10 mouse cellular contexts compared by ENCODE assay signal in genomic region chr2:9632719-9633446, GRCm38 (mm10).
DNase-seq lines count a peak whose midpoint lies in the region; ATAC-seq and TF ChIP-seq lines count a peak whose summit lies in the region.
"Had no signal": no experiment of that assay in that cellular context is flagged by ENCODE, and none has a peak within 500 bp of the region (broad histone marks: within the 10 kb centered on the region; RNA-seq: fewer than 3 reads in every experiment).

No protein-coding gene starts in this region.

- DNase-seq in embryo, embryonic 10 days (ENCODE audit: low spot score), result peak; percentile 21
- DNase-seq in embryo, embryonic 9.5 days (ENCODE audit: extremely low spot score), result no peak
- DNase-seq in heart, postnatal 36 days, result peak; percentile 48 to 58
- DNase-seq in midbrain, postnatal 0 days (ENCODE audit: low spot score), result no peak
- no peak for DNase-seq in frontal cortex, adult 2 months (ENCODE audit: extremely low spot score in 1 of 2, low spot score in 1 of 2)
- DNase-seq in layer of hippocampus, postnatal 36 days, result no peak
- DNase-seq in layer of hippocampus, adult 8-10 months (ENCODE audit: low spot score in 2 of 2), result no peak
- DNase-seq: lung, embryonic 14.5 days had no signal

- no peak for ATAC-seq in embryonic facial prominence, embryonic 13.5 days (ENCODE audit: insufficient number of reproducible peaks, insufficient read depth, low FRiP score, low TSS enrichment, low read depth)
- no peak for ATAC-seq in midbrain, postnatal 0 days (ENCODE audit: low FRiP score)

- intact Hi-C loops in heart, postnatal 36 days (cut with DNase I), result loop anchor here (2.0 kb wide), 1 partner anchor 246 kb away; no protein-coding TSS in a partner anchor

- no peaks in the 10 kb centered on the region for H3K9me3 ChIP-seq in embryonic facial prominence, embryonic 13.5 days
- H3K9me3 ChIP-seq in midbrain, postnatal 0 days (ENCODE audit: low read length), result no peaks in the 10 kb centered on the region

- peaks cover 7% of the 10 kb centered on the region for H3K4me1 ChIP-seq in embryonic facial prominence, embryonic 13.5 days
- peaks cover 5% of the 10 kb centered on the region for H3K4me1 ChIP-seq in midbrain, postnatal 0 days (ENCODE audit: insufficient read depth, low read length)

- H3K27ac ChIP-seq in embryonic facial prominence, embryonic 13.5 days, result no peak overlapping the region
- H3K27ac ChIP-seq in midbrain, postnatal 0 days (ENCODE audit: low read depth, low read length), result no peak overlapping the region

- H3K4me3 ChIP-seq in embryonic facial prominence, embryonic 13.5 days, result no peak overlapping the region
- H3K4me3 ChIP-seq in midbrain, postnatal 0 days (ENCODE audit: low read depth, low read length), result peak overlapping the region; percentile 30

- peaks cover 5% of the 10 kb centered on the region; the same call in 1 of the 2 replicates for H3K27me3 ChIP-seq in embryonic facial prominence, embryonic 13.5 days
- H3K27me3 ChIP-seq in midbrain, postnatal 0 days (ENCODE audit: insufficient read depth, low read length), result no peaks in the 10 kb centered on the region
- H3K27me3 ChIP-seq: CH12.LX had no signal

- H3K9ac ChIP-seq in embryonic facial prominence, embryonic 13.5 days, result 0 out of 2 replicates have a peak overlapping the region, but pooled peaks have one; percentile 21
- peak overlapping the region; percentile 44; the same call in 1 of the 2 replicates for H3K9ac ChIP-seq in midbrain, postnatal 0 days (replicated peaks; ENCODE audit: low read length, poor library complexity, severe bottlenecking)
- H3K9ac ChIP-seq: lung, embryonic 14.5 days had no signal

- 0 out of 2 replicates have a peak, but pooled peaks have one; percentile 2 for TF ChIP-seq CTCF in midbrain, postnatal 0 days (IDR thresholded peaks at IDR 0.05)

- 17% methylated on average over 15 of the region's 15 CpGs for WGBS in embryonic facial prominence, embryonic 13.5 days
- WGBS in midbrain, postnatal 0 days, result 9% methylated on average over 15 of the region's 15 CpGs

- no peaks in the 10 kb centered on the region for H3K36me3 ChIP-seq in embryonic facial prominence, embryonic 13.5 days
- H3K36me3 ChIP-seq in midbrain, postnatal 0 days (ENCODE audit: insufficient read depth, low read length), result no peaks in the 10 kb centered on the region

- peak overlapping the region; percentile 43 for H3K4me2 ChIP-seq in embryonic facial prominence, embryonic 13.5 days
- peak overlapping the region; percentile 55 for H3K4me2 ChIP-seq in midbrain, postnatal 0 days (ENCODE audit: low read depth, low read length, poor library complexity, severe bottlenecking)
- H3K4me2 ChIP-seq: lung, embryonic 14.5 days had no signal

Comparison
In these comparisons a context has a peak if more than half of its experiments do, and no peak if none do; other contexts are left out.
1. DNase-seq: peak in embryo, embryonic 10 days (single experiment) and heart, postnatal 36 days (2 of 2); none in embryo, embryonic 9.5 days (single experiment), midbrain, postnatal 0 days (single experiment), frontal cortex, adult 2 months (0 of 2), layer of hippocampus, postnatal 36 days (0 of 2) and layer of hippocampus, adult 8-10 months (0 of 2).